Mouse (Mus musculus) erythroblast, embryonic 14.5 days (primary cell): ENCODE results near the gene Dcpp3. TPM values are rescaled to one million over a fixed set of nuclear protein-coding genes. Genes with fewer than 3 reads are reported as not detected.

ENCODE experiments used
- H3K27me3 ChIP-seq: 2 replicates; pipeline ENCODE4 v1.6.1; 2012; ENCODE audit warnings: inconsistent platforms; ENCODE audit not compliant: control insufficient read depth
- H3K36me3 ChIP-seq: 2 replicates; pipeline ENCODE4 v1.6.1; 2012; ENCODE audit warnings: mild to moderate bottlenecking, inconsistent platforms; ENCODE audit not compliant: control insufficient read depth
- H3K4me1 ChIP-seq: 2 replicates; pipeline ENCODE4 v1.6.1; 2012; ENCODE audit warnings: inconsistent platforms; ENCODE audit not compliant: control insufficient read depth
- H3K4me3 ChIP-seq: replicated peaks from 2 replicates; pipeline ENCODE3; 2012; ENCODE audit warnings: moderate library complexity, mild to moderate bottlenecking, inconsistent platforms
- H3K9me3 ChIP-seq: 2 replicates; pipeline ENCODE4 v1.6.1; 2012; ENCODE audit warnings: low read length, inconsistent platforms, mixed read lengths; ENCODE audit not compliant: control insufficient read depth
- GATA1 ChIP-seq: IDR thresholded peaks from 2 replicates; pipeline ENCODE4 v1.6.1; 2012; ENCODE audit warnings: low read length, inconsistent platforms, mixed read lengths
- TAL1 ChIP-seq: IDR thresholded peaks from 3 replicates; pipeline ENCODE4 v1.6.1; 2012; ENCODE audit warnings: low read length, inconsistent platforms, mixed read lengths
- polyA plus RNA-seq: library from polyadenylated mRNA; stranded (reverse); fragments of >175 nt; gene quantifications from 2 replicates; pipeline ENCODE4 v1.2.3, GENCODE M21; 2012

Dcpp3 gene
- polyA plus RNA-seq, 1 experiment = not detected

DNA sequence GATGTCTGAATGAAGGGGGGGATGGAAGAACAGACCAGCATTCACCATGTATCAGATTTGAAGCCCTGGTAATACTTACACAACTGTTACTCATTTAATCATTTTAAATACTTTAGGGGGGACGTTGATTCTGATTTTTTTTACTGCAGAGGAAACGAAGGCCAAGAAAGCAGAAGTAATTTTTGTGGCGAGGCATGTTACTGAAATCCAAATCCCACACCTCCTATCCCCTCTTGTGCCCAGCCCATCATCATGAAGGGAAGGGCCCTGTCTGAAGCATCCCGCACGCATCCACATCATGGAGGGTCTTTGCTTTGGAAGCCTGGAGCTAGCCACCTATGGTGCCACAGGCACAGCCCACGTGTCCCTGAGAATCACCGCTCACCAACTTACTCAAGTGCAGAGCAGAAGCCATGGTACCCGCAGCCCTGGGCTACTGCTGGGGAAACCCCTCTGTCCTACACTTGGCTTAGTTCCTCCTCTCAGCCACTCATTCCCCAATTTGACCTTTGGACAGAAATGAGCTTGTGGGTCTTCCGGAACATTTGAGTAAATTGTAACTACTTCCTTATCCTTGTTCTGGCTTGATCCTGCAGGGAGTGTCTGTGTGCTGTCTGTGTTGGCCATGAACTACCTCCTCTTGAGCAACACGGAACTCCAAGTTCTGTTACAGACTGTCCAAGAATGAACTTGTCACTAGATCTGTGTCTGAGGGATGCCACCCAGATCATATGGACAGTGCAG lies 49.6 kb downstream of the Dcpp3 start:
- Histone ChIP-seq H3K4me3 (no peak overlapping the region), H3K9me3 (no peaks in the 10 kb centered on the region), H3K27me3 (no peaks in the 10 kb centered on the region), H3K4me1 (no peaks in the 10 kb centered on the region), H3K36me3 (no peaks in the 10 kb centered on the region)
- no peak for TF ChIP-seq TAL1
- TF ChIP-seq GATA1 = no peak

DNA sequence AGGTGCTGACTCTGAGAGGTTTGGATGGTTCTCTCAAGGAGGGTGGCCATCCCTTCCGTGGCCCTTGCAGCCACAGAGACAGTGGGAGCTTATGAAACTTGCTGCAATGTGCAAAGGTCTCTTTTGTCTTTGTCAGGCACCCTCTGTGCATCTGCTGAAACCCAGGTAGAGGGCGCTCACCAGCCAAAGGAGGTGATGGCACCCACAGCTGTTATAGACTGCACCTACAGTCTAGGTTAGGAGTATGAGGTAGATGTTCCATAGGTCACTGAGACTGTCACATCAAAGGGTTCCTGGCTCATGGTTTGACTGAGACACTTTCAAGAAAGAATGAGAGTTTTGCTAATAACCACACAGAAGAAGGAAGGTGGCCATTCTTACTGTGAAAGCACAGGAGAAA lies 51.5 kb downstream of the Dcpp3 start:
- TF ChIP-seq GATA1 (no peak), TAL1 (no peak)
- H3K4me3 ChIP-seq = no peak overlapping the region

More for the DNA sequence above, 51.5 kb downstream of the Dcpp3 start:
- no peaks in the 10 kb centered on the region for H3K27me3 ChIP-seq
- no peaks in the 10 kb centered on the region for H3K9me3 ChIP-seq
- no peaks in the 10 kb centered on the region for H3K36me3 ChIP-seq
- no peaks in the 10 kb centered on the region for H3K4me1 ChIP-seq

Other genes starting within 250 kb of the Dcpp3 start
- gene Hcfc1r1, start 243.9 kb upstream of the Dcpp3 start, polyA plus RNA-seq = 35.0 and 35.6 TPM in 2 replicates
- gene Thoc6, start 243.6 kb upstream of the Dcpp3 start, polyA plus RNA-seq = 8.8 and 10.0 TPM in 2 replicates
- 0.05 TPM in 1 of 2 replicates, not detected in the other for gene Tnfrsf12a, start 240.0 kb upstream of the Dcpp3 start, polyA plus RNA-seq
- not detected in 2 replicates for gene Cldn6, start 238.2 kb upstream of the Dcpp3 start, polyA plus RNA-seq
- not detected in 2 replicates for gene Cldn9, start 233.4 kb upstream of the Dcpp3 start, polyA plus RNA-seq
- 0.06 TPM in 1 of 2 replicates, not detected in the other for gene 1520401A03Rik, start 194.7 kb upstream of the Dcpp3 start, polyA plus RNA-seq
- gene Pkmyt1, start 191.1 kb upstream of the Dcpp3 start, polyA plus RNA-seq = 46.9 and 56.9 TPM in 2 replicates
- gene Paqr4, start 176.6 kb upstream of the Dcpp3 start, polyA plus RNA-seq = 2.2 and 3.9 TPM in 2 replicates
- 0.02 TPM in 1 of 2 replicates, not detected in the other for gene Kremen2, start 171.6 kb upstream of the Dcpp3 start, polyA plus RNA-seq
- gene Flywch1, start 145.9 kb upstream of the Dcpp3 start, polyA plus RNA-seq = 1.4 and 2.3 TPM in 2 replicates
- gene Flywch2, start 131.4 kb upstream of the Dcpp3 start, polyA plus RNA-seq = 0.06 TPM in 1 of 2 replicates, not detected in the other
- 21.7 and 36.5 TPM in 2 replicates for gene Srrm2, start 126.9 kb upstream of the Dcpp3 start, polyA plus RNA-seq
- 109 and 150 TPM in 2 replicates for gene Elob, start 88.3 kb upstream of the Dcpp3 start, polyA plus RNA-seq
- gene Prss33, start 81.4 kb upstream of the Dcpp3 start, polyA plus RNA-seq = not detected in 2 replicates
- 0.03 TPM in 1 of 2 replicates, not detected in the other for gene Prss32, start 73.6 kb upstream of the Dcpp3 start, polyA plus RNA-seq
- gene Prss41, start 73.3 kb upstream of the Dcpp3 start, polyA plus RNA-seq = 0.05 and 0.09 TPM in 2 replicates
- not detected in 2 replicates for gene Prss21, start 49.4 kb upstream of the Dcpp3 start, polyA plus RNA-seq
- gene Dcpp1, start 36.6 kb upstream of the Dcpp3 start, polyA plus RNA-seq = not detected in 2 replicates
- gene Dcpp2, start 36.6 kb upstream of the Dcpp3 start, polyA plus RNA-seq = not detected in 2 replicates
- gene Sbp, start 24.2 kb downstream of the Dcpp3 start, polyA plus RNA-seq = not detected in 2 replicates
- not detected in 2 replicates for gene Sbpl, start 37.8 kb downstream of the Dcpp3 start, polyA plus RNA-seq
- not detected in 2 replicates for gene Prss30, start 63.1 kb downstream of the Dcpp3 start, polyA plus RNA-seq
- gene Prss22, start 80.6 kb downstream of the Dcpp3 start, polyA plus RNA-seq = 2.9 and 3.4 TPM in 2 replicates
- not detected in 2 replicates for gene Prss27, start 120.7 kb downstream of the Dcpp3 start, polyA plus RNA-seq
- 0.66 TPM in 2 replicates for gene Kctd5, start 156.0 kb downstream of the Dcpp3 start, polyA plus RNA-seq
- gene Pdpk1, start 233.5 kb downstream of the Dcpp3 start, polyA plus RNA-seq = 3.3 and 3.7 TPM in 2 replicates
- 7.0 and 9.1 TPM in 2 replicates for gene Amdhd2, start 246.3 kb downstream of the Dcpp3 start, polyA plus RNA-seq